Mouse (Mus musculus): Measurements from ENCODE around the gene Gm4779. TPM values are rescaled to one million over a fixed set of nuclear protein-coding genes. Genes with fewer than 3 reads are reported as not detected.

Gm4779 gene
- polyA plus RNA-seq, 1 experiment from 2014 or later, result 0.27 TPM

DNA sequence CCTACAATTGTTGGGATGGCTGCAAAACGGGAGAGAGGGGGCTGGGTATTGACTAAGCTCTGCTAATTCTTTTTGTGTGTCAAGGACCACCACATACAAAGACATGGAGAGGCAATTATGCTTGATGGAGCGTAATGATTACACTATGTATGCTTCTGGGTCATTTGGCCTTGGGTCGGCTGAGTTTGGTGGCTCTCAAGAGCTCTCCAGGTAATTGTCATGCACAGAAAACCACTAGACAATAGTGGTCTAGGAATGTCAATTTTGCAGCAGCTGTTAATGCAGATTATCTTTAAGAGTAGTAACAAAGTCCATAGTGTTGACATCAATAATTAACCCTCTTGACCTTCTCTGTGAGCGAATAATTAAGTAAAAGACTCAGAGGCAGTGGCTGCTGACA lies 44.1 kb downstream of the Gm4779 start:
- H3K27me3 ChIP-seq, result no peaks in the 10 kb centered on the region
- 39% methylated on average over 4 of the region's 4 CpGs for WGBS
- no peaks in the 10 kb centered on the region for H3K9me3 ChIP-seq
- H3K4me1 ChIP-seq, result no peaks in the 10 kb centered on the region
- H3K4me3 ChIP-seq, result no peak overlapping the region
- H3K27ac ChIP-seq (replicated peaks), result no peak overlapping the region
- H3K4me2 ChIP-seq (replicated peaks), result no peak overlapping the region
- H3K9ac ChIP-seq (replicated peaks), result no peak overlapping the region
- H3K36me3 ChIP-seq, result no peaks in the 10 kb centered on the region
- no peak for ATAC-seq (replicated peaks)

DNA sequence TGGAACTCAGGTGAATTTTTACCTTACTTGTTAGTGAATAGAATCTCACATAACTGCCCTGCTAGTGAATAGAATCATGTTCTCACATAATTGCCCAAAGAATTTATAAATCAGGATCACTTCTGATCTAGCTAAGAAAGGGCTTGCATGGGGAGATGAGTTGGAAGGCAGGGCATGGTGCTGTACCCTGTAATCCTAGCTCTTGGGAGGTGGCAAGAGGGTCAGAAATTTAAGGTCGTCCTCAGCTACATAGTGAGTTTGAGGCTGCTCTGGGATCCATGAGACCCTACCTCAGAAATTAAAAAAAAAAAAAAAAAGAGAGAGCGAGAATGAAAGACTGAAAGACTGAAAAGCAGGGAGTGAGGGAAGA lies 53.2 kb downstream of the Gm4779 start:
- Histone ChIP-seq H3K36me3 (no peaks in the 10 kb centered on the region), H3K4me2 (replicated peaks) (no peak overlapping the region), H3K9me3 (no peaks in the 10 kb centered on the region), H3K27me3 (no peaks in the 10 kb centered on the region), H3K4me3 (no peak overlapping the region), H3K9ac (replicated peaks) (no peak overlapping the region), H3K4me1 (no peaks in the 10 kb centered on the region), H3K27ac (replicated peaks) (peak overlapping the region; percentile 68)
- 69% methylated on average over 2 of the region's 2 CpGs for WGBS
- peak; percentile 64 for ATAC-seq (replicated peaks)

DNA sequence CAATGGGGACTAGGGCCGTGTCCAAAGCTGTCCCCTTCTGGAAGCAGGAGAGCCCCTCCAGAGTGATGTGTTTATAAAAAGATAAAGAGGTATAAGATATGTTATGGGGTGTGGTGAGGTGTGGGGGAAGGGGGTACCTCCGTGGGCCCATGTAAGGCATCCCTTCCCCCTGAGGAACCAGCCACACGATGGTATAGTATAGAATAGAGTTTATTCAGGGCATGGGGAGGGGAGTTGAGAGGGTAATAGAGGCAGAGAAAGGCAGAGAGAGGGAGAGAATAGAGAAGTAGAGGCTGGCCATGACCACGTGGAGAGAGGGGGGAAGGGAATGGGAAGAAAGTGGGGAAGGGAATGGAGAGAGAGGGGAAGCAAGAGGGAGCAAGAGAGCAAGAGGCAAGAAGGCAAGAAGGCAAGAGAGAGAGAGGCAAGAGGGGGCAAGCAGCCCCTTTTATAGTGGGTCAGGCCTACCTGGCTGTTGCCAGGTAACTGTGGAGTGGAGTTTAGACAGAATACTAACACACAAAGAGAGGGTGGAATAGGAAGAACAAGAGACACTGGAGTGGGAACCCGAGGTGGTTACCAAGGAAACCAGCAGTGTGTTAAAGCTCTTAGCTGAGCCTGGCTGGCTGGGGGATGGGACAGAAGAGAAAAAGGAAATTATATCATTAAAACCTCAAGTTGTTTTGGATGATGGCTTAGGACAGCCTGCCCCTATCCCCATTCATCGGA lies 53.7 kb downstream of the Gm4779 start:
- WGBS, result 31% methylated on average over 6 of the region's 6 CpGs
- H3K4me1 ChIP-seq, result no peaks in the 10 kb centered on the region
- peak overlapping the region; percentile 68 for H3K27ac ChIP-seq (replicated peaks)
- no peak overlapping the region for H3K4me2 ChIP-seq (replicated peaks)
- H3K27me3 ChIP-seq, result no peaks in the 10 kb centered on the region
- H3K9me3 ChIP-seq, result no peaks in the 10 kb centered on the region
- H3K4me3 ChIP-seq, result no peak overlapping the region
- H3K36me3 ChIP-seq, result no peaks in the 10 kb centered on the region
- peak; percentile 95 for ATAC-seq (replicated peaks)
- no peak overlapping the region for H3K9ac ChIP-seq (replicated peaks)

Other genes starting within 250 kb of the Gm4779 start
- gene Ogt, start 154.4 kb downstream of the Gm4779 start, polyA plus RNA-seq (2015; fragmentation: Nextera tagmentation; extraction: Ambion mirVana), result 231 and 232 TPM in 2 replicates
- 0.22 TPM in 1 of 2 replicates, not detected in the other for gene Cxcr3, start 60.2 kb downstream of the Gm4779 start, polyA plus RNA-seq (2015; fragmentation: Nextera tagmentation; extraction: Ambion mirVana)
- gene 8030474K03Rik, start 233 bp upstream of the Gm4779 start, polyA plus RNA-seq (2015; fragmentation: Nextera tagmentation; extraction: Ambion mirVana), result not detected in 2 replicates
- 4.5 and 5.1 TPM in 2 replicates for gene Nhsl2, start 55.0 kb upstream of the Gm4779 start, polyA plus RNA-seq (2015; fragmentation: Nextera tagmentation; extraction: Ambion mirVana)